Mouse (Mus musculus) hindbrain, postnatal 0 days (tissue): ENCODE measurements around the gene Smap2. TPM values are rescaled to one million over a fixed set of nuclear protein-coding genes. Genes with fewer than 3 reads are reported as not detected.

ENCODE experiments used
- ATAC-seq: fragments of 200-750 bp; cut with Nextera tagmentation; 2 replicates; pipeline ENCODE4 v1.8.0; 2017; ENCODE audit warnings: mild to moderate bottlenecking, moderate TSS enrichment, moderate library complexity
- DNase-seq: peaks from one replicate; pipeline ENCODE4 v3.0.0-alpha.2; 2015; ENCODE audit warnings: low spot score
- H3K27ac ChIP-seq: fragments of 300-500 bp; sonication (generic); 2 replicates; pipeline ENCODE4 v1.5.1; 2014; ENCODE audit warnings: mild to moderate bottlenecking
- H3K27me3 ChIP-seq: fragments of 300-500 bp; sonication (generic); 2 replicates; pipeline ENCODE4 v1.6.1; 2014; ENCODE audit warnings: low read length, mixed read lengths; ENCODE audit not compliant: insufficient read depth
- H3K36me3 ChIP-seq: fragments of 300-500 bp; sonication (generic); 2 replicates; pipeline ENCODE4 v1.6.1; 2014; ENCODE audit warnings: low read length, mixed read lengths; ENCODE audit not compliant: insufficient read depth
- H3K4me1 ChIP-seq: fragments of 300-500 bp; sonication (generic); 2 replicates; pipeline ENCODE4 v1.6.1; 2014; ENCODE audit warnings: antibody characterized with exemption, low read length, mixed read lengths; ENCODE audit not compliant: insufficient read depth
- H3K4me2 ChIP-seq: fragments of 300-500 bp; sonication (generic); 2 replicates; pipeline ENCODE4 v1.6.1; 2014; ENCODE audit warnings: low read depth, mild to moderate bottlenecking, low read length, moderate library complexity, mixed read lengths
- H3K4me3 ChIP-seq: fragments of 300-500 bp; sonication (generic); 2 replicates; pipeline ENCODE4 v1.5.1; 2014; ENCODE audit warnings: low read length
- H3K9ac ChIP-seq: fragments of 300-500 bp; sonication (generic); replicated peaks from 2 replicates; pipeline ENCODE4 v1.6.1; 2014; ENCODE audit warnings: mild to moderate bottlenecking, low read length, moderate library complexity, mixed read lengths
- H3K9me3 ChIP-seq: fragments of 300-500 bp; sonication (generic); 2 replicates; pipeline ENCODE4 v1.6.1; 2016; ENCODE audit warnings: low read length, mixed read lengths
- CTCF ChIP-seq: IDR thresholded peaks from 2 replicates; pipeline ENCODE4 v1.5.1; 2016; ENCODE audit warnings: antibody characterized with exemption, control low read depth, low read depth
- WGBS: fragments of 180-500 bp; shearing (Covaris S2); extraction: QIAGEN DNeasy Blood & Tissue Kit; methylation state at CpG from one replicate; pipeline ENCODE4 v1.1.7; 2014; 5-methylcytosine and 5-hydroxymethylcytosine counted together
- polyA plus RNA-seq: library from polyadenylated mRNA; unstranded; fragments of >200 nt; fragmentation: Nextera tagmentation; extraction: Ambion mirVana; gene quantifications from 2 replicates; pipeline ENCODE4 v1.2.1, GENCODE M21; 2015
- total RNA-seq: library from RNA; depleted of rRNA; stranded (reverse); fragments of >200 nt; gene quantifications from 2 replicates; pipeline ENCODE4 v1.2.3, GENCODE M21; 2014

The Smap2 gene
- total and polyA plus RNA-seq, 2 experiments from 2014 or later = 42.0 to 79.8 TPM

DNA sequence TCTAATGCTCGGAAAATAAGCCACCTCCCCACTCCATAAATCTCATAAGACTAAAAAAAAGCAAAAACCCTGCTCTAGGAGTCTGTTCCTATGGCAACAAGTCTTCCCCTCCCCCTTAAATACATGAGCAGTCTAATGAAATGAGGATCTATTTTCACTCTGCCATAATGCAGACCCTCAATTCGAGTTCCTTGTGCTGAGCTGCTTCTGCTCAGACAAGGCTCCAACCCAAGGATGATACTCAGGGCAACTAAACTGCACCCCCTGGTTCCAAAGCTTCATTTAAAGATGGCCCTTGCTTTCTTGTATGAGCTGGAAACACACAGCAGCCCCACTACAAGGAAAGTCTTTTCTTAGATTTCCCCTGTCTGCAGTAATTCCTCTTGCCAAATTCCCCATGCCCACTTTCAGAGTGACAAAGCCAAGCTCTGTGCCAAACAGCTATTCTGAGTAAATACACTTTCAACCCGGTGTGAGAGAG lies 13.4 kb downstream of the Smap2 start:
- H3K36me3 ChIP-seq = no peaks in the 10 kb centered on the region
- peak overlapping the region; percentile 83 for H3K27ac ChIP-seq
- peak overlapping the region; percentile 30 for H3K4me2 ChIP-seq
- ATAC-seq (peak; percentile 78), DNase-seq (peak; percentile 76)
- H3K4me3 ChIP-seq = no peak overlapping the region
- whole genome bisulfite sequencing = 6% methylated on average over 3 of the region's 3 CpGs
- no peak overlapping the region; the same call in 1 of the 2 replicates for H3K9ac ChIP-seq
- no peak for TF ChIP-seq CTCF
- no peaks in the 10 kb centered on the region for H3K27me3 ChIP-seq
- peaks cover 25% of the 10 kb centered on the region for H3K4me1 ChIP-seq
- H3K9me3 ChIP-seq = no peaks in the 10 kb centered on the region

GRCm38 (mm10) chr4:121002400-121003171 lies 14.5 kb downstream of the Smap2 start:
- Histone ChIP-seq H3K9ac (0 out of 2 replicates have a peak overlapping the region, but pooled peaks have one; percentile 14), H3K36me3 (no peaks in the 10 kb centered on the region), H3K9me3 (no peaks in the 10 kb centered on the region), H3K4me2 (peak overlapping the region; percentile 36), H3K27ac (peak overlapping the region; percentile 77), H3K27me3 (no peaks in the 10 kb centered on the region), H3K4me1 (peaks cover 25% of the 10 kb centered on the region), H3K4me3 (no peak overlapping the region)
- ATAC-seq (peak; percentile 60), DNase-seq (peak; percentile 45)
- TF ChIP-seq CTCF = no peak
- 11% methylated on average over 8 of the region's 8 CpGs for WGBS

DNA sequence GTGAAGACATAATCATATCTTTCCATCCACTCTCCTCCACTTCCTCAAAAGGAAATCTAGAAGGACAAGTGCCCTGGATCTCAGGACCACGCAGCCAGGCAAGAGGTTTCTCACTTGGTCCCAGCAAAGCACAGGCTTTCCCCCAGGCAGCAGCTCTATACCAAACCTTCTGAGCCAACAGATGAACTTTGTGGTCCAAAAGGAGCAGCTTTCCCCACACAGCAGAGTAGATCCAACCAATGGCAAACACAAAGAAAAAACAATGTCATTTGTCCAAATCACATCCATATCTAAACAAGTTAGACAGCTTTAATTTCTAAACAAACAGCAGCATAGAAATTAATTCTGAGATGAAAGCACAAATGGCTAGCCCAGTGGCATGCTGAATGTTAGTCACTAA lies 15.4 kb downstream of the Smap2 start:
- Histone ChIP-seq H3K27ac (peak overlapping the region; percentile 77), H3K4me2 (no peak overlapping the region), H3K4me1 (peaks cover 25% of the 10 kb centered on the region), H3K36me3 (no peaks in the 10 kb centered on the region), H3K9ac (no peak overlapping the region), H3K27me3 (no peaks in the 10 kb centered on the region), H3K4me3 (no peak overlapping the region), H3K9me3 (no peaks in the 10 kb centered on the region)
- no peak for TF ChIP-seq CTCF
- WGBS = 69% methylated on average over 1 of the region's 1 CpGs
- DNase-seq (no peak), ATAC-seq (no peak)

DNA sequence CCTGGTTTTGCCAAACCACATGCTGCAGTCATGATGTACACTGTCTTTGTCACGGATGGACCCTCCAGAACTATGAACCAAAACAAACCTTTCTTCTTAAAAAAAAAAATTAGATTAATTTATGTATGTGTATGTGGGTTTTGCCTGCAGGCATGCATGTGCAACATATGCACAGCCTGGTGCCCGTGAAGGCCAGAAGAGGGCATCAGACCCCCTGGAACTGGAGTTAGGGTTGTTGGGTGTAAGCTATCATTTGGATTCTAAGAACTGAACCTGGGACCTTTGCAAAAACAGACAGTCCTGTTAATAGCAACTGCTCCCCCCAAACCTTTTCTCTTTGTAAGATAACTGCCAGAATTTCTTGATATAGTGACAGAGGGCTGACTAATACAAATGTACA lies 16.0 kb downstream of the Smap2 start:
- ATAC-seq (no peak), DNase-seq (no peak)
- Histone ChIP-seq H3K36me3 (no peaks in the 10 kb centered on the region), H3K4me3 (no peak overlapping the region), H3K9me3 (no peaks in the 10 kb centered on the region), H3K4me1 (peaks cover 25% of the 10 kb centered on the region), H3K9ac (no peak overlapping the region), H3K27ac (no peak overlapping the region), H3K4me2 (no peak overlapping the region), H3K27me3 (no peaks in the 10 kb centered on the region)
- WGBS = 81% methylated on average over 2 of the region's 2 CpGs
- TF ChIP-seq CTCF = peak; percentile 16; the same call in 1 of the 2 replicates

- no peak overlapping the region for H3K9ac ChIP-seq
- no peak overlapping the region for H3K27ac ChIP-seq
- no peak for ATAC-seq
- no peak for TF ChIP-seq CTCF
- no peak for DNase-seq
- 77% methylated on average over 1 of the region's 1 CpGs for WGBS
- no peak overlapping the region for H3K4me2 ChIP-seq
- H3K36me3 ChIP-seq = no peaks in the 10 kb centered on the region
- no peaks in the 10 kb centered on the region for H3K27me3 ChIP-seq
- no peaks in the 10 kb centered on the region for H3K4me1 ChIP-seq
- H3K9me3 ChIP-seq = no peaks in the 10 kb centered on the region
- H3K4me3 ChIP-seq = no peak overlapping the region
Measured at GRCm38 (mm10) chr4:120995911-120996310, 21.1 kb downstream of the Smap2 start.

DNA sequence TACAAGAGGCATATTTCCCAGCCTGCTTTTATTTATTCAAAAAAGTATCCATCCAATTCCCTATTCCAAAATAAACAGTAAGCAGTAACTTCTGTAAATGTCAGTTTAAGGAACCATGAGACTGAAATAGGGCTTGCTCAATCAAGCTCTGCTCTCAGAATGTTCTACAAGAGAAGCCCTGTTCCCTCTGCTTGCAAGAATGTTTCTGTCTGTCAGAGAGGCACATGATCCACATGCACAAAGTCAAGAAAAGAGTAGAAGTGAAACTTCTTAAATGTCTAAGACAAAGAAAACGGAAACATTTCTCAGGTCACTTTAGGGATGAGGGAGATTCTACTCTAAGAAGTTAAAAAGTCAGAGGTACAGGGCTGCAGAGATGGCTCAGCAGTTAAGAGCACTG lies 24.0 kb downstream of the Smap2 start:
- no peak for TF ChIP-seq CTCF
- DNase-seq = no peak
- Histone ChIP-seq H3K27me3 (no peaks in the 10 kb centered on the region), H3K9me3 (no peaks in the 10 kb centered on the region), H3K4me1 (no peaks in the 10 kb centered on the region), H3K36me3 (no peaks in the 10 kb centered on the region), H3K27ac (no peak overlapping the region), H3K4me2 (no peak overlapping the region), H3K4me3 (no peak overlapping the region), H3K9ac (no peak overlapping the region)
- 89% methylated on average over 1 of the region's 1 CpGs for WGBS
- no peak for ATAC-seq

DNA sequence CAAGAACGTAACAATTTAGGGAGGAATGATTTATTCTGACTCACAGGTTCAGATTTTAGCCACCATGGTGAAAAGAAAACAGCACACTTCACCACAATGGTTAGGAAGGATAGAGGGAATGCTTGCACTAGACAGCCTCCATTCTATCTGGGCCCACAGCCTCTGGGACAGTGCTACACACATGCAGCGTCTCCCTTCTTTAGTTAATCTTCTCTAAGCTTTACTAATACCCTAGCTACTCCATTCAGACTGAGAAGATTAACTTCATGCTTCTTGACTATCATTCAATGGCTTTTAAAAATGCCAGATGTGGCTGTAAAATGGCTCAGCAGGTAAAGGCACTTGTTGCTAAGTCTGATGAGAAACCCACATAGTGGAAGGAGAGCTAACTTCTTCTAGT lies 24.8 kb downstream of the Smap2 start:
- H3K36me3 ChIP-seq = no peaks in the 10 kb centered on the region
- DNase-seq (no peak), ATAC-seq (no peak)
- WGBS = 67% methylated on average over 2 of the region's 2 CpGs
- no peaks in the 10 kb centered on the region for H3K27me3 ChIP-seq
- H3K4me2 ChIP-seq = no peak overlapping the region
- no peaks in the 10 kb centered on the region for H3K9me3 ChIP-seq
- no peak overlapping the region for H3K9ac ChIP-seq
- no peaks in the 10 kb centered on the region for H3K4me1 ChIP-seq
- H3K27ac ChIP-seq = no peak overlapping the region
- no peak overlapping the region for H3K4me3 ChIP-seq
- no peak for TF ChIP-seq CTCF
